Mouse (Mus musculus) telencephalon, adult 2 months (tissue): ENCODE data around the gene Cblb.
A peak's percentile ranks its signal among the peaks of the same experiment; 100 is the strongest.

ENCODE experiments used
- DNase-seq: peaks from one replicate; pipeline ENCODE4 v3.0.0-alpha.2; 2011; ENCODE audit warnings: low read depth, low spot score

Gene Cblb

GRCm38 (mm10) chr16:52038821-52039220 is 7.8 kb downstream of the Cblb start:
- no peak for DNase-seq

- DNase-seq, result no peak
These were observed 9.9 kb downstream of the Cblb start for GRCm38 (mm10) chr16:52040937-52041336.

- no peak for DNase-seq
These were observed 11.8 kb downstream of the Cblb start for GRCm38 (mm10) chr16:52042667-52043379.

- no peak for DNase-seq
These were observed 12.5 kb downstream of the Cblb start for GRCm38 (mm10) chr16:52043380-52044117.

GRCm38 (mm10) chr16:52044518-52044917 is 13.5 kb downstream of the Cblb start:
- no peak for DNase-seq

- no peak for DNase-seq
These were observed 14.0 kb downstream of the Cblb start for GRCm38 (mm10) chr16:52044985-52045384.

- no peak for DNase-seq
These were observed 15.4 kb downstream of the Cblb start for GRCm38 (mm10) chr16:52046464-52046863.

- no peak for DNase-seq
These were observed 20.1 kb downstream of the Cblb start for GRCm38 (mm10) chr16:52051106-52051505.

- no peak for DNase-seq
These were observed 21.7 kb downstream of the Cblb start for GRCm38 (mm10) chr16:52052734-52053133.

- no peak for DNase-seq
These were observed 24.2 kb downstream of the Cblb start for GRCm38 (mm10) chr16:52055236-52055635.

GRCm38 (mm10) chr16:52056164-52056563 is 25.1 kb downstream of the Cblb start:
- DNase-seq, result no peak

- DNase-seq, result no peak
These were observed 26.3 kb downstream of the Cblb start for GRCm38 (mm10) chr16:52057335-52057734.

GRCm38 (mm10) chr16:52059535-52059934 is 28.5 kb downstream of the Cblb start:
- no peak for DNase-seq

GRCm38 (mm10) chr16:52060100-52060719 is 29.2 kb downstream of the Cblb start:
- DNase-seq, result peak; percentile 36

- peak; percentile 60 for DNase-seq
These were observed 30.0 kb downstream of the Cblb start for GRCm38 (mm10) chr16:52061015-52061481.

GRCm38 (mm10) chr16:52064309-52065105 is 33.5 kb downstream of the Cblb start:
- DNase-seq, result no peak

- no peak for DNase-seq
These were observed 36.8 kb downstream of the Cblb start for GRCm38 (mm10) chr16:52067632-52068516.

- DNase-seq, result no peak
These were observed 37.5 kb downstream of the Cblb start for GRCm38 (mm10) chr16:52068517-52068874.

GRCm38 (mm10) chr16:52069648-52070047 is 38.6 kb downstream of the Cblb start:
- no peak for DNase-seq

- DNase-seq, result no peak
These were observed 39.1 kb downstream of the Cblb start for GRCm38 (mm10) chr16:52070128-52070527.

- no peak for DNase-seq
These were observed 40.3 kb downstream of the Cblb start for GRCm38 (mm10) chr16:52071290-52071689.
